Mouse (Mus musculus): ENCODE measurements around the gene Trip10. TPM values are rescaled to one million over a fixed set of nuclear protein-coding genes. Genes with fewer than 3 reads are reported as not detected.
A peak's percentile ranks its signal among the peaks of the same experiment; 100 is the strongest.

Trip10 gene
- total and polyA plus RNA-seq, 2 experiments from 2014 or later: 7.8 to 8.5 TPM

DNA sequence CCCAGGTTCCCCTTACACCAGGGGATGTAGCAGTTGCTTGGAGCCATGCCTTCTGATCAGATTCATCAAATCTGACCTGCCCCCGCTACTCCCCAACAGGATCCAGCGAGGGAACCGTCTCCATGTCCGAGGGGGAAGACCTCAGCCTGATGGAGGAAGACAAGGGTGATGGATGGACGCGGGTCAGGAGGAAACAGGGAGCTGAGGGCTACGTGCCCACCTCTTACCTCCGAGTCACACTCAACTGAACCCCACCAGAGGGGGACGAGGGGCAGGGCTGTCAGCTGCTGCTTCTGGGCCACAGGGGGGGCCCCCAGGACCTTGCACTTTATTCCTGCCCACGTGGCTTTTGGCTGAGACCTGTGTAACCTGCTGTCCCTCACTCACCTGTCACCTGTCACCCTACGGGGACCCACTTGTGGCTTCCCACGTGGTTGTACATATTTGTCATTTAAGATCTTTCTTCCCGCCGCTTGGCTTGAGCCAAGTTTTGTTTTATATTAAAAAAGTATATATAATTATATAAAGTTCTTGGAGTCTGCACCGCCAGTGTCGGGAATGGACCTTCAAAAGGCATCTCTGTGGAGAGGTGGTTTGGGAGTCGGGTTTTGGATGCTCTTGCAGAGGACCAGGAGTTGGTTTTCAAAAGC lies 13.8 kb downstream of the Trip10 start:
- no peak overlapping the region for H3K4me3 ChIP-seq (ENCODE audit: low read length)
- H3K4me1 ChIP-seq (ENCODE audit: insufficient read depth, low read length): no peaks in the 10 kb centered on the region
- no peak for TF ChIP-seq CTCF (IDR thresholded peaks at IDR 0.05; ENCODE audit: low read depth)
- ATAC-seq (no peak), DNase-seq (ENCODE audit: low spot score) (no peak)
- WGBS: 93% methylated on average over 17 of the region's 17 CpGs
- no peak overlapping the region for H3K4me2 ChIP-seq (ENCODE audit: low read depth, low read length)
- H3K9me3 ChIP-seq (ENCODE audit: low read length): no peaks in the 10 kb centered on the region
- no peak overlapping the region for H3K27ac ChIP-seq
- no peaks in the 10 kb centered on the region for H3K27me3 ChIP-seq (ENCODE audit: insufficient read depth, low read length)
- H3K9ac ChIP-seq (replicated peaks; ENCODE audit: low read length): no peak overlapping the region
- H3K36me3 ChIP-seq (ENCODE audit: insufficient read depth, low read length): no peaks in the 10 kb centered on the region

DNA sequence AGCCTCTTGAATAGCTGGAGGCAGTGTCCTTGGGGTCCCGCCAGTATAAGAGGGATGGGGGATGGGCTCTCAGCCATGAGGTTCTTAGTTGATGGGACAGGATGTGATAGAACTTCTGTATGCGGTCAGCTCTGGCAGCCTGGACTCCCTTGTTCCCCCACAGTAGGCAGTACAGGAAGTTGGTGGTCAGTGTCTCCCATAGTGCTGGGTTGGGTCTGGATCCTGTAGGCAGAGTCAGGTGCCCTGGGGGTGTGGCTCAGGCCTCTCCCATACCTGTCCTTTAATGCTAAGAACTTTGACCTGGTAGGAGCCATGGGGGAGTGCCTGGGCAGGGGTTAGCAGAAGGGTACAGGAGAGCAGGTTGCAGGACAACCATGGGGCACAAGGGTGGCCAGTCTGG lies 14.9 kb downstream of the Trip10 start:
- no peak for TF ChIP-seq CTCF (IDR thresholded peaks at IDR 0.05; ENCODE audit: low read depth)
- DNase-seq (ENCODE audit: low spot score): no peak
- no peak overlapping the region for H3K9ac ChIP-seq (replicated peaks; ENCODE audit: low read length)
- H3K27me3 ChIP-seq (ENCODE audit: insufficient read depth, low read length): no peaks in the 10 kb centered on the region
- H3K36me3 ChIP-seq (ENCODE audit: insufficient read depth, low read length): no peaks in the 10 kb centered on the region
- no peak overlapping the region for H3K4me2 ChIP-seq (ENCODE audit: low read depth, low read length)
- H3K9me3 ChIP-seq (ENCODE audit: low read length): no peaks in the 10 kb centered on the region
- 88% methylated on average over 2 of the region's 2 CpGs for WGBS
- no peak overlapping the region for H3K4me3 ChIP-seq (ENCODE audit: low read length)
- ATAC-seq: 0 out of 2 replicates have a peak, but pooled peaks have one; percentile 10
- no peaks in the 10 kb centered on the region for H3K4me1 ChIP-seq (ENCODE audit: insufficient read depth, low read length)
- H3K27ac ChIP-seq: no peak overlapping the region

DNA sequence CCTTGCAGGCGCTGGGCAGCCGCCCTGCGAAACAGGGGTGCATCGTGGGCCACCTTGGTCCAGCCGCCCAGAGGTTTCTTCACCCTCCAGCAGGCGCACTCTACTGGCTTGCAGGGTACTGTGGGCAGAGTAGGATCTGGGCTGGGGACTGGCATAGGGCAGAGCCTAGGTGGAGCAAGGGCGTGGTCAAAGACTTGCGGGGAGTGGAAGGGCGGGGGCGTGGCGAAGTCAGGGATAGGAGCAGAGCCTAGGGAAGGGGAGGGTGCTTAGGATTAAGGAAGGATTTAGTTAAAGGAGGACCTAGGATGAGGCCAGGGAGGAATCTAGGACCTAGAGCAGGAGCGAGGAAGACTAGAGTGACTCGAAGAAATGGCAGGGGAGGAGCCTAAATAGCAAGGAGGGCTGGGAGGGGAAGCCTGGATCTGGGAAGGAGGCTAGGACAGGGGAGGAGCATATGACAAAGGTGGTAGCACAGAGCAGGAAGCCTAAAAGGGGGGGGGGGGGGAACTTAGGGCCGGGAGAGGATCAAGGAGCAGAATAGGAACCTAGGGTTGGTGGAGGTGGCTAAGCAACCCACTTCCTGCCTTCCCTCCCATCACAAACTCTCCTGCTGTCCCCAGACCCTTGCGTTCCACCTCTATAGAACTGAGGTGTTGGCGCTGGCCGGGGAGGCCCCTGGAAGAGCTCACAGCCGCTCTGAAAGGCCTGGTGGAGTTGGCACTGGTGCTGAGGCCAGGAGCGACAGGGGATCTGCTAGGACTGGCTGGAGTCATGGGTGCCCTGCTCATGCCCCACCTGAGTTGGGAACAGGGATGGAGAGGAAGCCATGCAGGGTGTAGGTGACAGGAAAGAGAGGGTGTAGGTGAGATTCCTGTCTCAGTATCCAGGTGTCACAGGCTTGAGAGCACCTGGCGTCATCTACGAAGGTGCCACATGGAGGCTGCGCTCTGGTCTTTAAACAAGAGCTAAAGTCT lies 16.0 kb downstream of the Trip10 start:
- ATAC-seq (peak; percentile 38; the same call in 1 of the 2 replicates), DNase-seq (ENCODE audit: low spot score) (no peak)
- no peaks in the 10 kb centered on the region for H3K4me1 ChIP-seq (ENCODE audit: insufficient read depth, low read length)
- no peak for TF ChIP-seq CTCF (IDR thresholded peaks at IDR 0.05; ENCODE audit: low read depth)
- no peak overlapping the region for H3K4me3 ChIP-seq (ENCODE audit: low read length)
- no peaks in the 10 kb centered on the region for H3K9me3 ChIP-seq (ENCODE audit: low read length)
- WGBS: 30% methylated on average over 21 of the region's 22 CpGs
- H3K4me2 ChIP-seq (ENCODE audit: low read depth, low read length): no peak overlapping the region
- no peaks in the 10 kb centered on the region for H3K27me3 ChIP-seq (ENCODE audit: insufficient read depth, low read length)
- no peaks in the 10 kb centered on the region for H3K36me3 ChIP-seq (ENCODE audit: insufficient read depth, low read length)
- no peak overlapping the region for H3K9ac ChIP-seq (replicated peaks; ENCODE audit: low read length)
- H3K27ac ChIP-seq: no peak overlapping the region

DNA sequence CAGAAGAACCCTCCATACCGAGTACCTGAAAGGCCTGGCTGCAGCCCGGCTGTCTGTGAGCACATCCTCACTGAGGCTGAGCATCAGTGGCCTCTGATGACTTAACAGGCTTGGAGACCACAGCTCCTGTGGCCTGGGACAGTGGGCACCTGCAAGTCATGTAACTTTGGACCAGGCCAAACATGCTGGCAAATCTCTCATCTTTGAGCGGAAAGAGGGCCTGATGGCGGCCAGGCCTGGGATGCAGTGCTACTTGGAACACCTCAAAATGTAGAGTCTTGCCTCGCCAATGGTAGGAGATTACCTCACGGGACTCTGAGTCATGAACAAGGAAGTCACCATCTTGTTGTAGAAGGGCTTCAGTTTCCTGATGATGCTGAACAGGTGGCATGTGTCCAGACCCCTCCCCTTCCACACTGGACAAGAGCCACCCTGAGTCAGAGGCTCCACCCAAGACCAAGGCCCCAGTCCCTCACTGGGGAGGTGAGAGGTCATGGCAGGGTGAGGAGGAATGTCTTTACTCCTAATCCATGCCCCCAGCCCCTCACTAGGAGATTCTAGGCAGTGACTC lies 18.4 kb downstream of the Trip10 start:
- no peak for TF ChIP-seq CTCF (IDR thresholded peaks at IDR 0.05; ENCODE audit: low read depth)
- H3K27me3 ChIP-seq (ENCODE audit: insufficient read depth, low read length): no peaks in the 10 kb centered on the region
- no peaks in the 10 kb centered on the region for H3K9me3 ChIP-seq (ENCODE audit: low read length)
- no peak overlapping the region for H3K4me3 ChIP-seq (ENCODE audit: low read length)
- no peak for ATAC-seq
- H3K4me1 ChIP-seq (ENCODE audit: insufficient read depth, low read length): no peaks in the 10 kb centered on the region
- H3K9ac ChIP-seq (replicated peaks; ENCODE audit: low read length): no peak overlapping the region
- no peak for DNase-seq (ENCODE audit: low spot score)
- no peak overlapping the region for H3K27ac ChIP-seq
- H3K4me2 ChIP-seq (ENCODE audit: low read depth, low read length): no peak overlapping the region
- 85% methylated on average over 6 of the region's 6 CpGs for WGBS
- H3K36me3 ChIP-seq (ENCODE audit: insufficient read depth, low read length): no peaks in the 10 kb centered on the region

DNA sequence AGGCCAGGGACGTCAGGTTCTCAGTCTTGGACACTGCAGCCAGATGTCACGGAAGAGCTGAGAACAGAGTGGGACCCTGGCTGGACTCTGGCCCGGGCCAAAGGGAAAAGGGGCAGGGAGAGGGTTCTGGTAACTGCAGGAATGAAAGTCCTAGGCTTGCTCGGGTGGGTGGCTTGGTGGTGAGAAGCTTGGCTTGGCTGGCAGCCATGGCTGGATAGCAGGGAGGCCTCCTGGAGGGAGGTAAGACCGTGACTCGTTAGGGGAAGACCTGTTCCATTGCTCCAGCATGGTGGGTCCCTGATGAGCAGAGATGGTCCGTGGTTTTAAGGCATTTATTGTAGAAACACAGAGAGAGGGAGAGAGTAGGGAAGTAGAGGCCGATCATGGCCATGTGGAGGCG lies 22.0 kb downstream of the Trip10 start:
- WGBS: 55% methylated on average over 8 of the region's 9 CpGs
- Histone ChIP-seq H3K36me3 (ENCODE audit: insufficient read depth, low read length) (no peaks in the 10 kb centered on the region), H3K9me3 (ENCODE audit: low read length) (no peaks in the 10 kb centered on the region), H3K9ac (replicated peaks; ENCODE audit: low read length) (no peak overlapping the region), H3K27ac (no peak overlapping the region), H3K27me3 (ENCODE audit: insufficient read depth, low read length) (no peaks in the 10 kb centered on the region), H3K4me3 (ENCODE audit: low read length) (no peak overlapping the region), H3K4me2 (ENCODE audit: low read depth, low read length) (no peak overlapping the region), H3K4me1 (ENCODE audit: insufficient read depth, low read length) (peaks cover 10% of the 10 kb centered on the region)
- ATAC-seq: no peak
- no peak for DNase-seq (ENCODE audit: low spot score)
- no peak for TF ChIP-seq CTCF (IDR thresholded peaks at IDR 0.05; ENCODE audit: low read depth)

DNA sequence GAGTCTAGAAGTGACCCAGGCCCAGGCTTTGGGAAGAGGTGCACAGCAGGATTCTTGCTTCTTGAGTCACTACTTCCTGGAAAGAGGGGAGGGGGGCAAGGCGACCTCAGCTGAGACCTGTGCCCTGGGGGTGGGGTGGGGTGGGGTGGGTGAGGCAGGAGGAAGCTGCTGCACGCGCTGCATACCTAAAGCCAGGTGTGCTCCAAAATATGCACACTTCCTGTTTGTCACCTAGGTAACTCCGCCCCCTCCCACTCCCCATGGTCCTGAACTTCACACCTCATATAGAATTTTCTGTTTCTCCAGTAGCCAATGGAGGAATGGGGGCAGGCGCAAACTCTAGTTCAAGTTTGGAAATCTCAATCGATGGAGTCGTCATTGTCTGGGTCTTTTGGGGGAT lies 24.6 kb downstream of the Trip10 start:
- Histone ChIP-seq H3K9ac (replicated peaks; ENCODE audit: low read length) (no peak overlapping the region), H3K9me3 (ENCODE audit: low read length) (no peaks in the 10 kb centered on the region), H3K27me3 (ENCODE audit: insufficient read depth, low read length) (no peaks in the 10 kb centered on the region), H3K36me3 (ENCODE audit: insufficient read depth, low read length) (no peaks in the 10 kb centered on the region), H3K4me3 (ENCODE audit: low read length) (no peak overlapping the region), H3K4me2 (ENCODE audit: low read depth, low read length) (no peak overlapping the region), H3K4me1 (ENCODE audit: insufficient read depth, low read length) (peaks cover 10% of the 10 kb centered on the region), H3K27ac (no peak overlapping the region)
- WGBS: 39% methylated on average over 7 of the region's 7 CpGs
- no peak for TF ChIP-seq CTCF (IDR thresholded peaks at IDR 0.05; ENCODE audit: low read depth)
- DNase-seq (ENCODE audit: low spot score) (no peak), ATAC-seq (no peak)
